Mouse (Mus musculus) left cerebral cortex, postnatal 14 days (tissue): ENCODE results near the gene Foxj3. TPM values are rescaled to one million over a fixed set of nuclear protein-coding genes. Genes with fewer than 3 reads are reported as not detected.
"Not testable (repeated sequence)": the region's sequence is repeated elsewhere in the genome, so short reads cannot be mapped to it uniquely, and the experiment has no call there.

Experiments
- DNase-seq, 2 experiments: peaks; one replicate each; pipeline ENCODE4 v3.0.0; 2021 to 2022; ENCODE audit warnings: low spot score in 2 of 2, mixed read lengths in 1 of 2
- intact Hi-C: fragments of 180-260 bp; cut with DNase I; formaldehyde crosslinking; loops from one replicate; pipeline ENCODE4 v1.15.1; 2025
- long read RNA-seq, 2 experiments: library from polyadenylated mRNA; stranded (forward); transcript quantifications; one replicate each; pipeline ENCODE4 v2.0.0; 2021
- total RNA-seq, 2 experiments: library from RNA; stranded (reverse); gene quantifications; 2 replicates each; pipeline ENCODE4 v1.2.3; 2021

The Foxj3 gene
- 10 to 100 TPM; 64.7 to 71.2 TPM for total RNA-seq
- long read RNA-seq, experiment 1, full-length matches to known transcripts = 6 of 18 reads
- long read RNA-seq, experiment 1, partial matches to known transcripts = 8 of 18 reads
- long read RNA-seq, experiment 1, other reads (novel, unspliced or antisense) = 4 of 18 reads
- long read RNA-seq, experiment 2, full-length matches to known transcripts = 7 of 16 reads
- long read RNA-seq, experiment 2, partial matches to known transcripts = 2 of 16 reads
- long read RNA-seq, experiment 2, other reads (novel, unspliced or antisense) = 7 of 16 reads

DNA sequence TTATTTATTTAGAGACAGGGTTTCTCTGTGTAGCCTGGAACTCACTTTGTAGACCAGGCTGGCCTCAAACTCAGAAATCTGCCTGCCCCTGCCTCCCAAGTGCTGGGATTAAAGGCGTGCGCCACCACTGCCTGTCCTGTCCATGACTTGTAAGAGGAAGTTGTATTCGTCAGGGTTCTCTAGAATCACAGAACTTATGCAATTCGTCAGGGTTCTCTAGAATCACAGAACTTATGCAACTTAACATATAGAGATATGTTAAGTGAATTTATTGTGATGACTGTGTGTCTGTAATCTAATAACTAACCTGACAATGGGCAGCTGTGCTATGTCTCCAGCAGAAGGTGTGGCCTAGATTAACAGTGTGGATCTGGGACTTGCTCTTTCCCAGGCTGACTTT lies at the start of gene Foxj3:
TSS of gene Foxj3 (plus strand) at position 390 of the 400 bp plus-strand sequence.
- DNase-seq = not testable (repeated sequence)
- intact Hi-C loops = loop anchor here (5.0 to 10.0 kb wide), 2 partner anchors 44 to 302 kb away; partner anchors contain the start of genes AU022252, P3h1 and Rimkla

DNA sequence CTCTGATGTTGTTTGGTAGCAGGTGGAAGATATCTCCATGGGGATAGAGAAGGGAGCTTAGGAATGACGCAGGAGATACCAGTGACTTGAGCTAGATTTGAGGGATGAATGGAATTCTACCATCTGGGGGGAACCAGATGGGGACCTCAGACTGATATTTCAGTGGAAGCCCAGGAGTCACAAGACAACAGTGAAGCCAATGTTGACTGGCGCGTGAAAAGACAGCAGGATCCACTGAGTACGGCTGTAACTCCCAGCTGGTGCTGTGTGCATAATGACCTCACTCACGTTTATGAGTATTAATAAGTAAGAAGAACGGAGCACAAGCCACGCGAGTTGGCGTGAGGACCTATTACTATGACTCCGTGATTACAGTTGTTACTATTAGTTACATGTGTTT lies 47.1 kb upstream of the Foxj3 start:
- DNase-seq = no peak
- intact Hi-C loops = loop anchor here (5.0 kb wide), 1 partner anchor 48 kb away; the partner anchor contains the start of genes Foxj3 and Frg2f1

DNA sequence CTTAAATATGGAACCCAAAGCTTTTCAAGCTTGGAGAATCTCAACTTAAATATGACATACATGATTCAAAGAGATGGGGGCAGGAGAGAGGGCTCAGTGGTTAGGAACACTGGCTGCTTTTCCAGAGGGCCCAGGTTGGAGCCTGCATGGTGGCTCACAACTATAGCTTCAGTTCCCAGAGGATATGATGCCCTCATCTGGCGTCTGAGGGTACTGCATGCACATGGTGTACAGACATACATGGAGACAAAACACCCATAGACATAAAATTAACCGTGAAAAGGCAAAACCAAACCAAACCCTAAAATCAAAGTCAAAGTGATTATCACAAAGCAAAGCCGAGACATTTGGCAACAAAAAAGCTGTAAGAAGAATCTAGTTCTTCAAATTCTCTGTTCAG lies 46.0 kb upstream of the Foxj3 start:
- DNase-seq = peak; percentile 56 to 75
- intact Hi-C loops = loop anchor here (5.0 kb wide), 1 partner anchor 46 kb away; the partner anchor contains the start of genes Foxj3 and Frg2f1

DNA sequence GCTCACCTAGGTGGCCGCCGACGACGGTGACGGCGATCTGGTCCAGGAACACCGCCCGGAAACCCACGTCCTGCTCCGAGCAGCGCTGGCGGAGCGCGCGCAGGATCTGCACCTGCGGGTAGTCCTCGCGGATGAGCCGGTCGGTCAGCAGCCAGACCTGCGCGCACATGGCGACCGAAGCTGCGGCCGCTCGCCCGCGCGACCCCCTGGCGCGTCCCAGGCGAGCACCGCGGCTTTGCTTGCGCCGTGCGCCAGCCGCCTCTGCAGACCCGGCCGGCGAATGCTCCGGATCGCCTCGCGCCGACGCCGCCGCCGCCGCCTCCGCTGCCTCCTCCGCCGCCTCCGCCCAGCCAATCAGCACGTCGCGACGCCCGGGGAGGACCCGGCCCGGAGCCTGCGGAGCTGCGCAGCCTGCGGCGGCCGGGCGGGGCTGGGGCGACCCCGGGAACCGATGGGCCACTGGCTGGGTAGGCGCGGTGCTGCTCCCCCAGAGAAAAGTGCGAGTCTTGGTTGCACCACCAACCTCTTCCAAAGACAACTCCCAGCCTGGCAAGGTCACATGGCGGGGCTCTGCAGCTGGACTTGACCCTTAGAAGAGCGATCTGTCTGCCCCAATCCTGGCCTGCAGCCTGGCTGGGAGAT lies 44.4 kb upstream of the Foxj3 start, which contains the start of gene Rimkla:
TSS of gene Rimkla (minus strand) at position 338 of the 642 bp plus-strand sequence.
- intact Hi-C loops = loop anchor here (5.0 kb wide), 1 partner anchor 45 kb away; the partner anchor contains the start of genes Foxj3 and Frg2f1
- peak; percentile 44 to 66 for DNase-seq

DNA sequence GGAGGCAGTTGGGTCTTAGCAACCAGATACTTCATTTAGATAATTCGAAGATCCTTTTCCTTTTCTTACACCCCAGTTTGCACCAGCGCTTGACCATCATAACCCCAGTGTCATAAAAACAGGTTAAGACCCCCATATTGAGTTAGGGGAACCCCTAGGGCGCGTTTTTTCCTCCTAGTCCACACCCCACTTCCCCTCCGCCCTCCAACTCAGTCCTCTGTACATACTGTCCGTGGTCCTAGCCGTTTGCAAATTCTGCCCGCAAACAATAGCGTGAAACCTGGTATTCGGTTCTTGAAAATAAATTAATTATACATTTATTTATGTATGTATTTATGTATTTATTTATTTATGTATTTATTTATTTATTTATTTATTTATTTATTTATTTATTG lies 43.9 kb upstream of the Foxj3 start:
- intact Hi-C loops = loop anchor here (5.0 kb wide), 1 partner anchor 44 kb away; the partner anchor contains the start of genes Foxj3 and Frg2f1
- no peak for DNase-seq

DNA sequence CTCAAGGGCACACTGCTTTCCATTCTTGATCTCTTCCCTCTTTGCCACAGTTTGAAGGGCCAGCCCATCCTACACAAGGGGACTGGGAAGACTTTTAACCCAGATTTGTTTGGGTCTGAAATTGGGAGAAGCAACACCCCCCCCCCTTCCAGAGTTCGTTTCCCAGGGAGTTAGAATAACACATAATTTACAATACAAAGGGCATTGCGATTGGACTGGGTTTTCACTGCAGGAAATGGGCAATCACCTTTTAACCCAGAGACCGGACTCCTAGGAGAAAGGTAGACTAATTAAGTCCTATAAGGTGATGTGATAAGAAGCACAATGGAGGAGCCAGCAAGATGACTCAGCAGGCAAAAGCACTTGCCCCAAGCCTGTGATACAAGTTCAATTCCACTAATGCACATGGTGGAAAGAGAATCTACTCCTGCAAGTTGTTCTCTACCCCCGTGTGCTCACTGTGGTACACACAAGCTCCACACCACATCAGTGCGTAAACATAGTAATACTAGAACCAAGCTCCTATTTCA lies 38.4 kb upstream of the Foxj3 start:
- intact Hi-C loops = no loop called here
- DNase-seq = no peak

DNA sequence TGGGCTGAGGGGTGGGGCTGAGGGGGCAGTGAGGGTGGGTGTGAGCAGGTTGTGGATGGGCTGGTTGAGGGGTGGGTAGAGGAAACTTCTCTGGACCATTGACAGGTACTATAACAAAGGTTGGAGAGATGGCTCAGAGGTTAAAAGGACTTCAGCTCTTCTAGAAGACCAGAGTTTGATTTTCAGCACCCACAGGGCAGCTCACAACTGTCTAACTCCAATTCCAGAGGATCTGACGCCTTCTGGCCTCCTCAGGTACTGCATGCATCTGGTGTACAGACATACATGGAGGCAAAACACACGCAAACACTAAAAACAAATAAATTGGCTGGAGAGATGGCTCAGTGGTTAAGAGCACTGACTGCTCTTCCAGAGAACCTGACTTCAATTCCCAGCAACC lies 25.2 kb upstream of the Foxj3 start:
- no peak for DNase-seq
- intact Hi-C loops = no loop called here

DNA sequence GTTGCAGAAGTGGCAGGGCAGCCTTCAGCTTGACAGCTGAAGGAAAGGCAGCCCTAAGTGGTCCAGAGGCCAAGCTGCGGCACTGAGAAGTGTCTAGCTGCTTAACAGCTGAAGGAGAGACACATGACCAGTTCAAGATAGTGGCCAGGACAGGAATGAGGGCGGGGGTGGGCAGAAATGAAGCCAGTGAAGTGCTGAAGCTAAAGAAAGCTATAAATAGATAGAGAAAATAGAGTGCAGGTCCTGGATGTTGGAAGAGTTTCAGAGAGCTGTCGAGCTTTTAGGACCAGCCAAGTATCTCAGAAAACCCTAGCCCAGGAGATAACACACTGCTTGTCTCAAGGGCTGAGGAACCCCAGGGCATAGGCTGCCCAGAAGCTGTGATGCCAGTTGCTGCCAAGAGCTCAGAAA lies 24.1 kb upstream of the Foxj3 start:
- intact Hi-C loops = no loop called here

DNA sequence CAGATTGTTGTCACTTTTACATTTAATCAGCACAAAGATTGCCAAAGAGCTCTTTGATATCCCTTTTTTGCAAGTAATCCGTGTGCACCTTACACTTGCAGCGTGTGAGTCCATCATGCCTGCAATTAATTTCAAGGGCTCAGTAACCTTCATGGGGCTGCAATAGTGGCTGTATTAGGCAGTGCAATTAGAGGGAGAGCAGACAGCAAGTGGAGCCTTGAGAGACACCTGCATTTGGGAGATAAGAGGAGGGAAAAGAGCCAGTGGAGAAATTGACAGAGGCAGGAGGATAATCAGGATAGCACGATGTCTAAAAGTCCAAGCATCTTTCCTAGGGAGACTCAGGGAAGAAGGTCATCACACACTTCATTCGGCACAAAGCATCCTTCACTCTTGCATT lies 13.2 kb upstream of the Foxj3 start:
- no peak for DNase-seq
- intact Hi-C loops = no loop called here

More for the DNA sequence above, 24.1 kb upstream of the Foxj3 start:
- DNase-seq = no peak

DNA sequence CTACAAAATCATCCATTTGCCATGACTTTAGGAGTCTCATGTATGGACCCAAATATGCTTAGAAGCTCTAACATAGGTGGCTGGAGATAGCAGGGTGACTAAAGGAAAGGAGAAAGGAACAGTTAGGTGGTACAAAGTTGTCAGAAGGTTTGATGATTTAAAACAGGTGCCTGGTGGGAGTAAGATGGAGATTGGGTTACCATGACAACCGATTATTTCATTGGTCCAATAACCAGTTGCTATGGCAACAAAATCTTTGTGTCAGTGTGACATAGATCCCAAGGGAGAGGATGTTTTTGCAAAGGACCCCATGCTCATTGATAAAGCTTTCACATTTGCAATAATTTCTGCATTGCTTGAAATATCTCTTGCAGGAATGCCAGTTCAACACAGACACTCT lies 12.8 kb upstream of the Foxj3 start:
- DNase-seq = peak; percentile 15 to 71

DNA sequence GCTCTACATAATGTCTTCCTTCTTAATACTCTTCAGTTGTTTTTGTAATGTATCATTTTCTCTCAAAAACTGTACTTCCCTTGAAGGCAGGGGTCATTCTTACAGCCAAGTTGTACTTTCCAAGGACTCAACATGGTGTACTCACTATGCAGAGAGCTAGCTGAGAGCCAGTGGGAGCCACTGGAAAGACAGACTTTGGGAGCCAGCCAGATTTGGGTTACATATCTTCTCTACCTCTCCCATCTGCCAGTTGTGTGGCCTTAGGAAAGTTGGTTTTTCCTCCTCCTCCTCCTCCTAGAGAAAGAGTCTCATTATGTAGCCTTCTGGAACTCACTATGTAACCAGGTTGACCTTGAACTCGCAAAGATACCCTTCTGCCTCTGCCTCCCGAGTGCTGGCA lies 12.3 kb upstream of the Foxj3 start:
- intact Hi-C loops = no loop called here
- DNase-seq = no peak

More for the DNA sequence above, 12.8 kb upstream of the Foxj3 start:
- intact Hi-C loops = no loop called here

DNA sequence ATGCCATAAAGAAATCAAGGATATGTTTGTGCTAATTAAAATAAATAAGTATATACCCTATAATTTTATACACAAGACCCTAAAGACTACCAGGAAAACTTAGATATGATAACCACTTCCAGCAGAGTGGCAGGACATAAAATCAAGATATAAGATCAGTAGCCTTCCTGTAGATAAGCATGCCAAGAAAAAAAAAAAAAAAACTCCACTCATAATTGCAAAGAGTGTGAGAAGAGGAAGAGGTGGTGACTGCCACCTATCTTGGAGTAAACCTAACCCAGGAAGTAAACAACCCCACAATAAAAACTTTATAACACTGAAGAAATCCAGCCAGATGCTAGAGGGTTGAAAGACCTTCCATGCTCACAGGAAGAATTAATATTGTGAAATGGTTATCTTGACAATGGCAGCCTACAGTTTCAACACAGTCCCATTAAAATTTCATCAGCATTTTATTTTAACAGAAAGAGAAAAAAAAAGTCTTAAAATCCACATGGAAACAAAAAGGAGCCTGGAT lies 10.4 kb upstream of the Foxj3 start:
- no peak for DNase-seq
- intact Hi-C loops = no loop called here

DNA sequence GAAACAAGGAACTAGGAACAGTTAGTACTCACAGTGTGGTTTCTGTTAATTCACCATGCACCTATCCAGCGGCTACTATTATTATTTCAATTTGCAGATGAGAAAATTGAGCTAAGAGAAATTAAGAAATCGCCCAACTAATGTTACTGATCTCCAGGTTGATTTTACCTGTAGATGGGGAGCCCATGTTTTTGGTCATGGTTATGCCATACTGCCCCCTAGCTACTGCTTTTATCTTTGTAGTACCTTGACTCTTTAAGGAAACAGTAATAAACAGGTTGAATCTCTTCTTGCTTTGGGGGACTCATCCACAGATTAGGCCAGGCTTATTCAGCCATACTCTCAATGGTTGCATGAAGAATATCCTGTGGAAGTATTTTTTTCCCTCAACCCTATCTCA lies 5.0 kb upstream of the Foxj3 start:
- peak in 1 of 2 experiments; percentile 18 for DNase-seq
- intact Hi-C loops = loop anchor here (10.0 kb wide), 1 partner anchor 297 kb away; the partner anchor contains the start of genes AU022252 and P3h1

DNA sequence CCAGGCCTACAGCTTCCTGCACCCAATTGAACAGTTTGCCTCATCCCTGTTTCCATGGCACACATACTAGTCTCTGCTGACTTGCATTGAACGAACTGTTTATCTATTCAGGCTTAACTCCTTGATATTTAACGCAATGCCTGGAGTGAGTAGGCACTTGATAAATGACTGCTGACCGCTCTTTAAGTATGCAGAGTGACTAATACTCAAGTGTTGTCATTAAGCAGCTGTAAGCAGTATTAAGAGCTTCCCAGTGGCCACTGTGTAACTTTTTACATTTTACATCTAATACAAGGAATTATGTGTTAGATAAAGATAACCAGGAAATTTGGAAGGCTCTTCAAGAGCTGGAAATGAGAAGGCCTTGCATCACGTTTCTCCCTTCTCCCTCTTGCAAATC lies 1.7 kb upstream of the Foxj3 start:
- DNase-seq = no peak
- intact Hi-C loops = loop anchor here (5.0 to 10.0 kb wide), 2 partner anchors 43 to 300 kb away; partner anchors contain the start of genes AU022252, P3h1 and Rimkla

DNA sequence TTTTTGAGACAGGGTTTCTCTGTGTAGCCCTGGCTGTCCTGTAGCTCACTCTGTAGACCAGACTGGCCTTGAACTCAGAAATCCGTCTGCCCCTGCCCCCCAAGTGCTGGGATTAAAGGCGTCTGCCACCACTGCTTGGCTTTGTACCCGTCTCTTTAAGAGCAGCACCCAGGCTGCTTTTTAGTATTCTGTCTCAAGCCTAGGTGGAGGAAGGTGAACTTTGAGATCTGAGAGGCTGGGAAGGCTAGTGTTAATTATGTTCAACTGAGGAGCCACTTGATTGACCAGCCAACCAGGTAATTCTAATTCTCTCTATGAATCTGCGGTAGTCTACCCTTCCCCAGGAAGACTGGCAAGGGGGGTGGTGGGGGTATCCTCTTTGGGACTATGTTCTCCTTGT lies 632 bp downstream of the Foxj3 start:
- intact Hi-C loops = loop anchor here (5.0 to 10.0 kb wide), 2 partner anchors 45 to 303 kb away; partner anchors contain the start of genes AU022252, P3h1 and Rimkla
- DNase-seq = no peak

DNA sequence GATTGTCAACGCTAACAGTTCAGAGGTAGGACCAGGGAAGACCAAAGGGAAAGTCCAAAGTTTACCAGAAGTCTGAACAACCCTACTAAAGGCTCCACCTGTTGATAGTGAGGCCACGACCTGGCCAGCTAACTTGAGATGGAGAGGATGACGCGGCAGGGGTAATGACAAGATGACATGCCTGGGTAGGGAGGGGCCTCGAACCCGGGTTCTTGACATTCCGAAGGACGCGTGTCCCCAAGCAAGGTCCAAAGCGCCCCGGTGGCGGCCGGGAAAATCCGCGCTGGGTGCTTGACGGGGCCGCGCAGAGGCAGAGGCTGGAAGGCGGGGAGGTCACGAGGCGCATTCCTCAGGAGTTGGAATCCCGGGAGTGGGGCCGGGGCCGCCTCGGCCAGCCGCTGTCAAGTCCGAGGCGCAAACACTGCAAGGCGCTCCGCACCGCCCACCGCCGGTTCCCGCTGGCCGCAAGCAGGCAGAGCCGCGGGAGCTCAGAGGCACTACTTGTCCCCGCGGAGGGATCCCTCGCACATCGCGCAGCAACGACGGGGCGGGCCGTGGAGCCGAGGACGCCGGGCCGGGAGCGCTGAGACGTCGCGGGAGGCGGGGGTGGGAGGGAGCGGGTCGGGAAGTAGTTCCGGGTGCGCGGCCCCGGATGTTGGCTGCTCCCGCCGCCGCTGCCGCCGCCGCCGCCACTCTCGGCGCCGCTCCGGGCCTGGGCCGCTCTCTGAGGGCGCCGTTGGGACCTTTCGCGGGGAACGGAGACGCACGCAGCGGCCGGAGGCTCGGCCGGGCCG lies 2.4 kb downstream of the Foxj3 start, which contains the start of gene Frg2f1:
TSS of gene Frg2f1 (minus strand) at position 499 of the 794 bp plus-strand sequence.
- intact Hi-C loops = loop anchor here (5.0 to 10.0 kb wide), 2 partner anchors 47 to 304 kb away; partner anchors contain the start of genes AU022252, P3h1 and Rimkla
- DNase-seq = peak; percentile 95 to 96

DNA sequence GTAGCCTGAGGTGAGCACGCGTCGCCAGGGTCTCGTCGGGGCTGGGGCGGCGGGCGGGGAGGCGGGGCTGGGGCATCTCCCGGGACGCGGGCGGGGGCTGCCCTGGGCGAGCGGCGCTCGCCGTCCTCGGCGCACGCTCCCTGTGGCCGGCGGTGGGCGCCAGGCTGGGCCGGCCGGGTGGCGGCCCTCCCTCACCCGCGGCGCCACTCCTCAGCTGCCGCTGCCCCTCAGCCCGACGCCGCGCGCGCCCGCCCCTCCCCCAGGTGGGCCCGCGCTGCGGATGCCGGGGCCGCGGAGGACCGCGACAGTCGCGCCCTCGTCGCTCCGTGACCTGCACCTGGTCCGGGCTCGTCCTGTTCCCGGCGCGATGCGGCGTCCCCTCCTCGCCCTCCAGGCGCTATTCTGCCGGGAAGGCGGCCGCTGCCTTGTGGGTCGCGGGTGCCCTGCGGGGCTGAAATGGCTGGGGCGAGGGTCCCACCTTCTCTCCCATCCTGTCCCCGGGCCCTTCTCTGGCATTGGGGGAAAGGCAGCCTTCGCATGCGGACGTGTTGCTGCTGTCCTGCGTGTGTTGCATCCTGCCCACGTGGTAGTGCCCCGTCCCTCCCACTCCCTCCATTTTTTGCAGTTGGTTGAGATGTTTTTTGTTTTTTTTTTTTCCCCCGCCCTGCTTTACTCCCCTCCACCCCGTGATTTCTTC lies 3.2 kb downstream of the Foxj3 start:
- intact Hi-C loops = loop anchor here (5.0 to 10.0 kb wide), 2 partner anchors 48 to 305 kb away; partner anchors contain the start of genes AU022252, P3h1 and Rimkla
- DNase-seq = peak; percentile 29 to 48

DNA sequence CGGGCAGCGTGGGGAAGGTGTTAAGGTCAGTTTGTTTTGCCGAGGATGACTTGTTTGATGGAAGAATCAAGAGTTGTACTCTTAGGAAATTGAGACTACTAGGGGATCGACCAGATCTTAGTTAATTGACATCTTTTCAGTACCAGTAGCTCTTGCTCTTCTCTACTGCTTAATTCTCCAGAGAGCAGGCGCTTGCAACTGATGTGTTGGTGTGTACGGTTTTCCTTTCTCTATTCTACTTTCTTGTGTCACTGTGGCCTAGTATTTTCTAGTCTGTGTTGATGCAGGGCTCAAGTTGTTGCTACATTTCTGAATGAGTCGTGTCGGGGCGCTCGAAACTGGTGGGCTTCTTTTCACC lies 3.7 kb downstream of the Foxj3 start:
- intact Hi-C loops = no loop called here
- no peak for DNase-seq
